Mouse (Mus musculus) layer of hippocampus, adult 8-10 months (tissue): ENCODE data around the gene Letm1. TPM values are rescaled to one million over a fixed set of nuclear protein-coding genes. Genes with fewer than 3 reads are reported as not detected.

ENCODE experiments used
- DNase-seq, 2 experiments: peaks; one replicate each; pipeline ENCODE4 v3.0.0; 2022; ENCODE audit warnings: low spot score in 2 of 2
- total RNA-seq, 4 experiments: library from RNA; stranded (reverse); gene quantifications; 2 replicates each; pipeline ENCODE4 v1.2.4; 2022

The Letm1 gene
- total RNA-seq, 4 experiments from 2014 or later, result 86.6 to 101 (median 92.9) TPM

DNA sequence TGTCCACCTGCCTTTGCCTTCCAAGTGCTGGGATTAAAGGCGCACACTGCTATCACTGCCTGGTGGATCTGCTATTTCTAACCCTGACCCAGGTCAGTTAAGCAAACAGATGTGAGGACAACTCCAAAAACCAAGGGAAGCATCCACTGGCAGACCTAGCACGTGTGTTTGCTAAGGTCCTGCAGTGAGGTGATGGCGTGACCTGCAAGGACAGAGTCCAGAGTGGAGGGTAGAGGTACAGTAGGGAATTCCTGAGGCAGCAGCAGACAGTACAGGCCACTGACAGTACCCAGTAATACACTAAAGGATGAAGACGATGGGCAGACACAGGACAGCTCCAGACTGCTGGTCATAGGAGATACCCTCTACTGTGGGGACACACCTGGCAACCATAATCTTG is 42.1 kb downstream of the Letm1 start:
- no peak for DNase-seq

DNA sequence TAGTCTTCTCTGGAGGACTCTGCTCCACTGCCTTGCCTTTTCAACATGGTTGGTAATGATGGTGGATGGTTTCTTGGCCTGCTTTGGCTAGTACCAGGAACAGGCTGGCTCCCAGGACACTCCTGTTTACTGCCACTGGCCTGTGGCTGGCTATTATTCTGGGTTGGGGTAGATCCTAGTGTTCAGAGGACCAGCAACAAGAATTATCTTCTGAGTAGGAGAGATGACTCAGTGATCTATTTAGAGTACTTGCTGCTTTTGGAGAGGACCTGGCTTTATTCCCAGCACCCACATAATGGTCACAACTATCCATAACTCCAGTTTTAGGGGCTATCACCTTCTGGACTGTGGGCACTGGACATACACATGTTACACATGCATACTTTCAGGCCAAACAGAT is 44.3 kb downstream of the Letm1 start:
- no peak for DNase-seq

DNA sequence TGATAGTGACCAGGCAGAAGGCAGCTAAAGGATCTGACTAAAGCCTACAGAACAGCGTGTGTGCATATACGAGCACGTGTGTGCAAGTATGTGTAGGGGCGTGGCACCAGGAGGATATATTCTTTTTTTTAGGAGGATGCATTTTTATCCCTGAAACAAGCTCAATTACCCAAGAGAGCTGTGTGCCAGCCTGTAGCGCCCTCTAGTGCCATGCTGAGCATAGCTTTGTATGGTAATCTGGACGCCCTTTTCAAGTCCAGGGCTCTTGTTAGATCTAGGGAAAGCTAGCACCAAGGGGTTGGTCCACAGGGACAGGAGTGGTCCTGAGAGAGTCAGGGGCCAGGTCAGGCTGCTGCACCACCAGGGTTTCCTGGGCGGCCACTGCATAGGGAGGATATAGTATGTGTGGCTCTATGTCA is 44.7 kb downstream of the Letm1 start:
- DNase-seq, result peak; percentile 57 to 78

DNA sequence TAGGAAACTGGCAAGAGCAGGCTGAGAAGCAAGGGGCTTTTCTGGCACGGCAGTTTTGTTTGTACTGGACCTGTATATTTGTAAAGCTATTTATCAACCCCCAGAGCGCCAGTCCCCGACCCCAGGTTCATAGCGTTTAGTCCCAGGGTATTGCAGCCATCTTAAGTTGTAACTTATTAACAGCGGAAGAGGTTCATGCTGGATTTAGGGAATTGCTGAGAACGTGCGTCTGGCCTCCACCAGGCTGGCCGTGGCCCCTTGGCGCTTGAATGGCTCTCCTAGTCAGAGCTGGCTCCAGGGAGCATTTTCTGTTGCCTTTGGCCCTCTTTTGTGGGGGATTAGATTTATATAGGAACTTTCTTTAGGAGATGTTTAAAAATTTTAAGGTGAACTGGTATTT is 46.4 kb downstream of the Letm1 start:
- no peak for DNase-seq

DNA sequence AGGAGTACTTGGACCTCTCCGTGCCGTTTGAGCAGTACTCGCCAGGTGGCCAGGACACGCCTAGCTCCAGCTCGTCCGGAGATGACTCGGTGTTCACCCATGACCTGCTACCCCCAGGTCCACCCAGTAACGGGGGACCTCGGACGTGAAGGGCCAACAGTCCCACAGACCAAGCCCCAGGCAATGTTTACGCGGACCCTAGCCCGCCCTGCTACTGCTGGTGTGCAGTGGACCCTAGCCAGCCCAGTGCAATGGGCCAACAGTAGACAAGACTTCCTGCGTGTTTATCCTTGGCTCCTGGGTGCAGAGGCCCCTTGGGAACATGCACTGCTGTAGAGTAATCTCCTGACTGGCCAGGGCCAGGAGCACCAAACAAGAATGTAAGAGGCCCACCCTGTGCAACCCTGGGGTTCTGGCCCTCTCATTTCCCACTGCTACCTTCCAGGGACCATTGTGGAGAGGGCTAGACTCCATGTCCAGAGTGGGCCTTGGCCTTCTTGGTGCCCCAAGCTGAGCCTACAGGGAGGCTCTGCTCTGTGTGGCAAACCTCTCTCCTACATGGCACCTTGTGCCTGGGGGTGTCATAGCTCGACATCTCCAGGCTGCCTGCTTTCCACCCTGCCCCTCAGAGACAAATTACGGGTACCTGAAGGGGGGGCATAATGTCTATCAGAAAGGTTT is 47.1 kb downstream of the Letm1 start:
- DNase-seq, result no peak

DNA sequence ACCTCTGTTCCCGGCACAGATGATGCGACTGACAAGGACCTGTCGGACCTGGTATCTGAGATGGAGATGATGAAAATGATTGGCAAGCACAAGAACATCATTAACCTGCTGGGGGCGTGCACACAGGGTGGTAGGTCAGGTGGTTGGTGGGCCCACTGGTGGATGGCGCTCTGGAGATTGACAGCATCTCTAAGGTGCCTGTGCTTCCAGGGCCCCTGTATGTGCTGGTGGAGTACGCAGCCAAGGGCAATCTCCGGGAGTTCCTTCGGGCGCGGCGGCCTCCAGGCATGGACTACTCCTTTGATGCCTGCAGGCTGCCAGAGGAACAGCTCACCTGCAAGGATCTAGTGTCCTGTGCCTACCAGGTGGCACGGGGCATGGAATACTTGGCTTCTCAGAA is 48.8 kb downstream of the Letm1 start:
- DNase-seq, result no peak

DNA sequence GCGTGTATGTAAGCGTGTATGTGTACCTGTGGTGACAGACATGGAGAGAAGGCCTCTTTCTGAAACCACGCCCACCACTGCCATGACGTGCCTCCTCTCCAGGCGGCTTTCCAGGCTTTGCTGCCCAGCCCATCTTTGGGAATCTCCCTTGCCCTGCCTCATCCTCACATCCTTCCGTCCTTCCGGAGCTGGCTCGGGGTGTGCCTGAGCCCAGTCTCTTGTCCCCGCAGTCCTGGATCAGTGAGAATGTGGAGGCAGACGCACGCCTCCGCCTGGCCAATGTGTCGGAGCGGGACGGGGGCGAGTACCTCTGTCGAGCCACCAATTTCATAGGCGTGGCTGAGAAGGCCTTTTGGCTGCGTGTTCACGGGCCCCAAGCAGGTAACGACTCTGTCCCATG is 51.6 kb downstream of the Letm1 start:
- no peak for DNase-seq

DNA sequence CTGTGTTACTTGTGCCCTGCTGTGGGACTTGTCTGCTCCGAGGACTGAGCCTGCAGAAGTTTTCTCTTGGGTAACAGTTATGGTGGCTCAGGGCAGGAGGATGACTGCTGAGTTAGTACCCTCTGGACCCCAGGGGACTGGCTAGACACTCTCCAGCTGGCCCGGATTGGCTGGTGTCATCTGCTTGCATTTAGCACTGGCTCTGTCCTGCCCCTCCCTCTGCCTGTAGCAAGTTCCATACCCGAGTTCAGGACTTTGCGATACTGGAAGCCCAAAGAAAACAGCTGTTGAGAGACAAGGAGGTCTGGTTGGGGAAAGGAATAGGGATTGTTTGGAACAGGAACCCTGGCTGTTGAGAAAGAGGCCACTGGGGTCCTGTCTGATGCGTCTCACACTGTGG is 52.1 kb downstream of the Letm1 start:
- no peak for DNase-seq

DNA sequence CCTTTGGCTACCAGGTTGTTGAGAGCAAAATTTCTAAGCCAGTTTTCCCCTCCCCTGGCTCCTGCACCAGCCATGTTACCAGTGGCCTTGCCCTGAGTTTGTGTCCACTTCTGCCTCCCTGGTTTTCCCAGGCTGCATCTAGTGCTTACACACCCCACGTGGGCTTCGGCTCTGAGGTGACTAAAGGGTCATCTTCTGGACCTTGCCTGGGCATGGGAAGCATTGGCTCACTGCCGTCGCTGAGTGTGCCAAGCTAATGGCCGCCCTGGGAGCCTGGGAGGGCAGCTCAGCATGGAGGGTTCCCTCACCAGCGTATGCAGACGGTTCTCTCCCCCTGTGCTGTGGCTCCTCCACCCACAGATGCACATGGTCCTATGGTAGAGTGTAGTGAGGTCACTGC is 53.8 kb downstream of the Letm1 start:
- no peak for DNase-seq

DNA sequence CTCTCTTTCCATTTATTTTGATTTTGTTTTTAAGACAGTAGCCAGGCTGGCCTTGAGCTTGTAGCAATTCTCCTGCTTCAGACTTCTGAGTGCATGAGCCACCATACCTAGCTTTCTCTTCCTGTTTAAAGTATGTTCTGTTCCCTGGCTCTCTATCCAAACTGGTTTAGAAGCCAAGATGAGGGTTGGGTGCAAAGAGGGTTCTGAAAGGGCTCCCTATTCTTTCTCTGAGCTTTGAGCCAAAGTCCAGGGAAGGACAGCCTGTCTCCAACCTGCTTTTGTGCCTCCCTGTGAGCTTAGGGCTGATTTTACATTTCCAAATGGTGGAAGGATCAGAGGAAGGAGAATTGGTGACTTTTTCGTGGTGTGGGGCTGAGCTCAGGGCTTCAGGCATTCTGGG is 55.7 kb downstream of the Letm1 start:
- DNase-seq, result no peak

DNA sequence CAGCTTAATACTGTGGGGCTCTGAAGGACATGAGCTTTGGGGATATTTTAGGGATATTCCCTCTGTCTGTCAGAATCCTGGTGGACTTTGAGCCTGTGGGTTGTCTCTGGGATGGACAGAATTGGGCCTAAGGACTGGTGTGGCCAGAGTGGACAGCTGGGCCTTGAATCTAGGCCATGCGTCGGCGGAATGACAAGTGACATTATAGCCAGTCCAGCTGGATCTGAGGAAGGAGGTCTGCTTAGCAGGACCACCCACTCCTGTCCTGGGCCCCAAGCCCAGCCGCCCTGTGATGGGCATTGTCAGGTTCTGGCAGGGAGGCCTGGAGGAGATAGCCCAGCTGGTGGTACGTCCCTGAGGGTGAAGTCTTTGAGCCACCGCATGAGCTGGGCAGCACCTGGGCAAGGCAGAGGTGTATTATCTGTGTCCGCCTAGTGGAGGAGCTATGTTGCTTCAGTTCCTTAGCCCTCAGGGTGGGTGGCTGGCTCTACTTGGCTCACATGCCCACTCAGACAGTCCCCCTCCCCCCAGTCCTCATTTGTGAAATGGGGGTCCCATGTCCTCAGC is 56.5 kb downstream of the Letm1 start:
- DNase-seq, result peak in 1 of 2 experiments; percentile 61

DNA sequence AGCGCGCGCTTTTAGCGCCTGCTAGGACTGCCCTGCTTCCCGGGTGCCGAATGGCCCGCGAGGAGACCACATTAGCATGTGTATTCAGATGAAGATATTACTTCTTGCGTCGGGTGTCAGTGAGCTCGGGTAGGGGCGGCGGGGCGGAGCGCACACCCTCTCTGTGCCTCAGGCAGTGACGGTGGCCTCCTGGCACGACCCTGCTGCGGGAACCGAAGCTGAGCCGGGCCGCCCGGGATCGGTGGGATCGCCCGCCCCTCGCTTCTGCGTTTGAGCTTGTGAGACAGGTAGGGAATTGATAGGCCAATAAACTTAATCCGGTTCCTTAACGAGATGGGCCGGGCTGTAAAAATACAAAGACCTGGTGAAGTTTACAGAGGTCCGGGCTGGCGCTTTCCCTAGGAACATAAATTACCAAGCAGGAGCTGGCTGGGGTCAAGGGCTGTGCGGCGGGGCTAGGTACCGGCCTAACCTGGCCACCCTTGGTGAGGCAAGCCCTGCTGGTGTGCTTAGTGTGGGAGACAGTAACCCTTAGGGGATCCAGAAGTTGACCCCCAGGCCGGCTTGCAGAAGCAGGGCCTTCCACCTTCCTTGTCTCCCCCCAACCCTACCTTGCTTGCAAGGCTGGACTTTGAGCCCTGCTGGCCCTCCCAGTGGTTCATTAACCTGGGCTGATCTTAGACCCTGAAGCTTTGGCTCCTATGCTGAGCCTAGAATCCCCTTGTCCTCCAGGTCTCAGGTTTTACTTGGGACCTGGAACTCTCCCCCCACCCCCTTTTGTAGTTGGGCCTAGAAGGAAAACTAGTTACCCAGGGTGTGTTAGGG is 58.8 kb downstream of the Letm1 start:
- no peak for DNase-seq

DNA sequence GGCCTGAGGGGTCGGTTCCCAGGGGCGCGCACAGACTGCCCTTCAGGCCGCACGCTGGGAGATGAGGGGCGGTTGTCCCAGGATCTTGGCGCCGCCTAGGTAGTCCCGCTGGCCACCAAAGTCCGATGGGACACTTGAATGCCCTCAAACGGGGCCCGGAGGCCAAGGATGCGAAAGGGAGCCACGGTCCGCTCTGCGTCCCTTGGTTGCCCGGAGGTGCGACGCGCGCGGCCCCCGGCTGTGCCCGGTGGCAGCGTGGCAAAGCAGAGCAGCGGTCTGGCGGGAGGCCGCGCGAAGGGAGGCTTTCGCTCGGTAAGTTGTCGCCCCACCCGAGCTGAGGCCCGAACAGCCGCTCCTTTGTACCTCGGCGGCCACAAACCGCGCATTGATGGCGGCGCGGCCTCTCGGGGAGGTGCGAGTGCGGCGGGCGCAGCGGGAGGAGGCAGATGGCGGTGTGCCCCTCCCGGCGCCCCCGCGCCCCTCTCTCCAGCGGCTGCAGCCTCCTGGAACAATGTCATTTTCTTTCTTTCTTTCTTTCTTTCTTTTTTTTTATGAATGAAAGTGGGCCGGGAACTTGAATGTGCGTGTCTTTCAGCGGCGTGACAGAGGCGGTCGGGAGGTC is 59.5 kb downstream of the Letm1 start:
- DNase-seq, result no peak

DNA sequence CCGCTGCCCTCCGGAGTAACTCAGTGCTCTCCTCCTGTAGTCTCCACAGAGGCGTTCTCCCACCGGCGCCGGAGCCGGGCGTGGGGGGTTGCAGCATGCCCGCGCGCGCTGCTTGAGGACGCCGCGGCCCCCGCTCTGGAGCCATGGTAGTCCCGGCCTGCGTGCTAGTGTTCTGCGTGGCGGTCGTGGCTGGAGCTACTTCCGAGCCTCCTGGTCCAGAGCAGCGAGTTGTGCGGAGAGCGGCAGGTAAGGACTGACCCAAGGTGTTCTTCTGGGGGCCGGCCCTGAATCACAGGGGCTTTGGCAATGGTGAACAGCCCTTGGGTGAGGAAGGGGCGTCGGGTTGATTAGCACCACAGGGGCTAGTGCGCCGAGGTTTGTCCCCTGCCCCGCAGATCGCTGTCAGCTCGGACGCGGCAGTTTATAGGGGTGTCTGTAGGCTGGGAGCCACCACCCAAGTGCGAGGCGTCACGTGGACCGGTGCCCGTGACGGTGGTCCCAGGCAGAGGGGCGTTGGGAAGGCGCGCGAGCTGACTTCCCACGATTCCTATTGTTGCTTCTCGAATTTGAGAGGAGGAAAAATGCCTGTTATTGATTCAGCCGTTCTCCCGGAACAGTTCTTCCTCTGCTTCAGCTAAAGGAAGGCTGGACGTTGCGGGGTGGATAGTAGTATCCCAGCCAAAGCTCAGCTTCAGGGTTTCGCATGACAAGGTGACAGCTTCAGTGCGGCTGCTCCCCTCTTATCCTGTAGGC is 60.2 kb downstream of the Letm1 start:
- DNase-seq, result no peak

DNA sequence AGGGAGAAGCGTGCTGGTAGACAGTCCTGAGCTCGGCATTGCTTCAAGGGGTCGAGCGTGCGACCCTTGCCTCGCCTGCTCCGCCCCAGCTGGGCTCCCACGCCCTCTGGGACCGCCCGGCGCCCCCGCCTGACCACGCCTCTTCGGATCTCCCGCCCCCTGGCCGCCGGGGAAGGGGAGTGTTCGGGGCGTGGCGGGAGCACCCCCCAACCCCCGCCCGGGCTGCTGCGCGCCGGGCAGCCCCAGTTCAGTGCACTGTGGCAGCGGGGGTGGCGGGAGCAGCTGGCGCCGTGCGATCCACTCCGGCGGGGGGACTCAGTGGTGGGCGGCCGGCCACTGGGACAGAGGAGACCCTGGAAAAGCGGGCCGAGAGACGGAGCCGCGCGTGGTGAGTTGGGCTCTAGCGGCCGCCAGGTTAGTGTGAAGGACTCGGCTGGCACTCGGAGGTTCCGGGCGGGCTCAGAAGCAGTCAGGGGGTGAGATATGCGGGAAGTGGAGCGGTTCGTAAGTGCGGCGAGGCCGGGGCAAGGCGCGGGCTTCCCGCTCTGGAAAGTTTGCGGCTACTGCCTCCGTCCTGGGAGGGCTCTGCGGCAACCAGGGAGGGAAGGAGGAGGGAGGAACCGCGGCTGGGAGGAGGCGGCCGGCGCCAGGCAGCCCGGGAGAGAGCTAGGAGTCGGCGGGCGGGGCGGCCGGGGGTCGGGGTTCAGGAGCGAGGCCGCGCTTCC is 60.9 kb downstream of the Letm1 start, which contains the start of gene Fgfr3:
Gene Fgfr3 (plus strand): TSS at position 134 of the 725 bp plus-strand sequence.
- DNase-seq, result no peak

DNA sequence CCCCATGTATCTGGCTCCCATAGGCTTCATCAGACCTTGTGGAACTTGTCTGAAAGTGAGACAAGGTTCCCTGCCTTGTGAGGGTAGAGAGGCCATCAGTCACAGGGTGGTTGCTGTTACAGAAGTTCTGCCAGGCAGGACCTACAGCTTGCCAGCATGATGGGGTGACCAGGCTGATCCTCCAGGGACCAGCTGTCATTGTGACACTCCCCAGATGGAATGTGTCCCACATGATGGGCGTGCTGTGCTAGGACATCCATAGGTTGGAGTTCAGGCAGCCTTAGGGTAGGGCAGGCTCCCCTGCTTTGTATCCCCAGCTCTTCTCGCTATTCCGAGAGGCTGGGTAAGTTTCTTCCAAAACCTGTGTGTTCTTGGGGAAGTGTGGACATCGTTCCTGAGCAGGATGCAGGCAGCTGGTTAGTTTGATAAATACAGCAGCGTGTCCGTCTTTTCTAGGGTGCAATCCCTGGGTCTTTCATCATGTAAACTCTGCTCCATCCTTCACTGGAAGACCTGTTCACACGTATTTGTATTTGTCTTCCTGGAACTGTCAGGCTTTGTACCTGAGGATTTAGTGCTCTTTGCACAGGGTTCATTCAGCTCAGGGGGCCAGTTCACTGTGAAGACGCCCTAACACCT is 61.6 kb downstream of the Letm1 start:
- DNase-seq, result no peak

DNA sequence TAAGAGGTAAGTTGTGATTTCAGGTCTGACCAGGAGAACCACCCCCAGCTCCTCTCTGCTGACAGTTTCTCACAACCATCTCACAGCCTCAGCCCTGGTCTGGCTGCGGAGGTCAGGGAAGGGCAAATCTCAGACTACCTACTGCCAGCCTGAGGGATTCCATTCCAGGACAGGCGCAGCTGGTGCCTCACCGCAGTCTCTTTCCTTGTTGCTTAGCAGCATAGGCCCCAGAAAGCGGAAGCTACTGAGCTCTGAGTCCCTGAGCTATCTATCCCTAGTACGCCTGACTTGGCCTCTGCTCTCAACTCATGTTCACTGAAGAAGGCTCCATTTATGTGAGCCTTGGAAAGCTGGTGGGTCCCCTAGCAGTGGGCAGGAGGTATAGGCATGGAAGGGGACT is 64.2 kb downstream of the Letm1 start:
- no peak for DNase-seq

DNA sequence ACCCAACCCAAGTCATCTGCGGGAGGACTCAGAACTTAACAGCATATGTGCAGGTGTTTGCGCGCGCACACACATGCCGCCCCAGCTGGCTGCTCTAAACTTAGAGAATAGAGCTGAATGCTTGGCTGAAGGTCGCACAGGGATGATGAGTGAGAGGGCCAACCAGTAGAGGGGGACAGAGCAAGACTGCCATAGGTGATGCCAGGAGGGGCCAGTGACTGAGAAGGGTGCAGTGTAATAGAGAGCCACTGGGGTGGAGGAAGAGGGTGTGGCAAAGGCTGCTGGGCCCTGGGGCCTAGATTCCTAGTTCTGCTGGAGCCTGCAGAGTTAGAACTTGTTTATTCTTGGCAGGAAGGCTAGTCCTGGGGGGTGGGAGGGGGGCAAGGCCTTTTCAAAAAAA is 66.2 kb downstream of the Letm1 start:
- DNase-seq, result no peak

DNA sequence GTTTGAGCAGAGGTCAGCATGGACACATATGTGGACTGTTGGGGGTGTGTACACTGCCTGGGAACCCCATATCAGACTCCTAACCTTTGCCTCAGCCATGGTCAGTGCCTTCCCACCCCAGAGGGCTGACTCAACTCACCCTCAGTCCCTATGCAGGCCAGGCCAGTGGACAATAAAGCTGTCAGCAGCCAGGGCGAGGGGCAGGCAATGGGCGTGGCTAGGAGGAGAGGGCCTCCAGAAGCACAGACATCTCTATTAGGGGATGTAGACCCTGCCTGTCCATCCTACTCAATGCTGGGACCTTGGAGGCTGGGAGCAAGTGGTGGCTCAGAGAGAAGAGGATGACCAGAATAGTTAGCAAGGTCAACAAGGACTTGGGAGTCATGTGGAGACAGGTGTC is 67.4 kb downstream of the Letm1 start:
- DNase-seq, result no peak

DNA sequence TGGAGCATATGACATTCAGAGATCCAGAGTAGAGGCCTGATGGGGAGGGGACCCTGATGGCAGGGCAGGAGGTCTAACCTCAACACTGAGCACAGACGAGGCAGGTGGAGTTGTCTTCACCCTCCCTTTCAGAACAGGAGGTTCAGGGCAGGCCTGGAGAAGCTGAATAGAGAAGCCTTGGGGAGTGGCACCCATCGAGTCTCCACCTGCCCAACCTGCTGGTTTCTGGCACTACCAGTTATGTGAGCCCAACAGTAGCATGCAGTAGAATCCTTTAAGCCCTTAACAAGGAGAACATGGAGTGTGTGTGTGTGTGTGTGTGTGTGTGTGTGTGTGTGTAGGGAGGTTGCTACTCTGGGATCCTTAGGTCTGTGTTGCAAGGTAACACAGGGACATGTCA is 70.1 kb downstream of the Letm1 start:
- DNase-seq, result no peak
